Mouse (Mus musculus): ENCODE results near the gene Il24.

The Il24 gene

GRCm38 (mm10) chr1:130855723-130856122, 31.5 kb downstream of the Il24 start:
- no peak for DNase-seq (ENCODE audit: extremely low read depth, insufficient read length, low spot score)

- no peak for DNase-seq (ENCODE audit: extremely low read depth, insufficient read length, low spot score)
These were observed 32.4 kb downstream of the Il24 start for GRCm38 (mm10) chr1:130854819-130855218.

- DNase-seq (ENCODE audit: extremely low read depth, insufficient read length, low spot score): no peak
These were observed 36.8 kb downstream of the Il24 start for GRCm38 (mm10) chr1:130850405-130850804.

GRCm38 (mm10) chr1:130849530-130850214, 37.6 kb downstream of the Il24 start:
- no peak for DNase-seq (ENCODE audit: extremely low read depth, insufficient read length, low spot score)

GRCm38 (mm10) chr1:130844516-130844915, 42.7 kb downstream of the Il24 start:
- DNase-seq (ENCODE audit: extremely low read depth, insufficient read length, low spot score): no peak

- no peak for DNase-seq (ENCODE audit: extremely low read depth, insufficient read length, low spot score)
These were observed 45.6 kb downstream of the Il24 start for GRCm38 (mm10) chr1:130841621-130842020.

GRCm38 (mm10) chr1:130840599-130841379, 46.5 kb downstream of the Il24 start:
- DNase-seq (ENCODE audit: extremely low read depth, insufficient read length, low spot score): no peak

GRCm38 (mm10) chr1:130838288-130838687, 49.0 kb downstream of the Il24 start:
- DNase-seq (ENCODE audit: extremely low read depth, insufficient read length, low spot score): no peak

- no peak for DNase-seq (ENCODE audit: extremely low read depth, insufficient read length, low spot score)
These were observed 51.9 kb downstream of the Il24 start for GRCm38 (mm10) chr1:130835161-130835936.

GRCm38 (mm10) chr1:130832230-130833149, 54.8 kb downstream of the Il24 start:
- DNase-seq (ENCODE audit: extremely low read depth, insufficient read length, low spot score): no peak
